9 mouse cellular contexts compared by ENCODE assay signal in genomic region chr6:3967676-3968626, GRCm38 (mm10). TPM values are rescaled to one million over a fixed set of nuclear protein-coding genes. Genes with fewer than 3 reads are reported as not detected.
DNase-seq lines count a peak whose midpoint lies in the region; ATAC-seq lines count a peak whose summit lies in the region.
"Had no signal": no experiment of that assay in that cellular context is flagged by ENCODE, and none has a peak within 500 bp of the region (broad histone marks: within the 10 kb centered on the region; RNA-seq: fewer than 3 reads in every experiment).

No protein-coding gene starts in this region.

- peak overlapping the region; percentile 52 for H3K4me2 ChIP-seq in embryonic facial prominence, embryonic 14.5 days (ENCODE audit: low read depth, low read length)
- H3K4me2 ChIP-seq in heart, embryonic 12.5 days = peak overlapping the region; percentile 73
- H3K4me2 ChIP-seq in kidney, embryonic 14.5 days (replicated peaks; ENCODE audit: low read depth, low read length) = peak overlapping the region; percentile 37
- peak overlapping the region; percentile 57 for H3K4me2 ChIP-seq in lung, embryonic 15.5 days

- peak overlapping the region; percentile 27 for H3K4me3 ChIP-seq in embryonic facial prominence, embryonic 14.5 days (ENCODE audit: low read depth, low read length)
- peak overlapping the region; percentile 45 for H3K4me3 ChIP-seq in heart, embryonic 12.5 days
- peak overlapping the region; percentile 3 for H3K4me3 ChIP-seq in kidney, embryonic 14.5 days (ENCODE audit: low read length)
- peak overlapping the region; percentile 33 for H3K4me3 ChIP-seq in lung, embryonic 15.5 days

- no peaks in the 10 kb centered on the region for H3K36me3 ChIP-seq in embryonic facial prominence, embryonic 14.5 days (ENCODE audit: control insufficient read depth, insufficient read depth, low read length)
- no peaks in the 10 kb centered on the region for H3K36me3 ChIP-seq in heart, embryonic 12.5 days
- no peaks in the 10 kb centered on the region for H3K36me3 ChIP-seq in kidney, embryonic 14.5 days (ENCODE audit: control insufficient read depth, insufficient read depth, low read length)
- H3K36me3 ChIP-seq in lung, embryonic 15.5 days = no peaks in the 10 kb centered on the region
- H3K36me3 ChIP-seq: G1E had no signal

- ATAC-seq in embryonic facial prominence, embryonic 14.5 days (ENCODE audit: low read depth) = no peak
- no peak for ATAC-seq in heart, embryonic 12.5 days (ENCODE audit: insufficient number of reproducible peaks, low FRiP score)
- ATAC-seq in kidney, embryonic 14.5 days (ENCODE audit: low FRiP score, low TSS enrichment) = peak; percentile 57; the same call in 1 of the 2 replicates
- ATAC-seq in lung, embryonic 15.5 days (ENCODE audit: borderline replicate concordance, extremely low read depth, low FRiP score, low TSS enrichment) = peak; percentile 52; the same call in 1 of the 2 replicates
- peak; percentile 30; the same call in 1 of the 2 replicates for ATAC-seq in neutrophil, adult 5-6 weeks (ENCODE audit: extremely low read depth, insufficient number of reproducible peaks, low FRiP score, poor library complexity, severe bottlenecking)

- peak; percentile 4 to 13 for DNase-seq in left cerebral cortex, postnatal 25 days (ENCODE audit: low spot score in 2 of 2)
- DNase-seq in left cerebral cortex, adult 8-10 months (ENCODE audit: low spot score in 2 of 2) = no peak
- peak; percentile 41 for DNase-seq in embryonic facial prominence, embryonic 14.5 days (ENCODE audit: low spot score)
- DNase-seq in cerebellum, postnatal 4 days (ENCODE audit: low spot score in 2 of 2) = no peak

- no peaks in the 10 kb centered on the region for H3K4me1 ChIP-seq in embryonic facial prominence, embryonic 14.5 days (ENCODE audit: control insufficient read depth, insufficient read depth, low read length)
- H3K4me1 ChIP-seq in heart, embryonic 12.5 days (replicated peaks) = peaks cover 5% of the 10 kb centered on the region; the same call in 1 of the 2 replicates
- no peaks in the 10 kb centered on the region for H3K4me1 ChIP-seq in kidney, embryonic 14.5 days (ENCODE audit: control insufficient read depth, insufficient read depth, low read length)
- H3K4me1 ChIP-seq in lung, embryonic 15.5 days = no peaks in the 10 kb centered on the region

- no peaks in the 10 kb centered on the region for H3K9me3 ChIP-seq in embryonic facial prominence, embryonic 14.5 days (ENCODE audit: control insufficient read depth, low read length)
- H3K9me3 ChIP-seq in heart, embryonic 12.5 days (replicated peaks) = no peaks in the 10 kb centered on the region
- no peaks in the 10 kb centered on the region for H3K9me3 ChIP-seq in kidney, embryonic 14.5 days (ENCODE audit: control insufficient read depth, low read length)
- no peaks in the 10 kb centered on the region for H3K9me3 ChIP-seq in lung, embryonic 15.5 days
- H3K9me3 ChIP-seq: G1E had no signal

- H3K9ac ChIP-seq in embryonic facial prominence, embryonic 14.5 days (ENCODE audit: low read depth, low read length) = 0 out of 2 replicates have a peak overlapping the region, but pooled peaks have one; percentile 10
- H3K9ac ChIP-seq in heart, embryonic 12.5 days = peak overlapping the region; percentile 5; the same call in 1 of the 2 replicates
- no peak overlapping the region for H3K9ac ChIP-seq in kidney, embryonic 14.5 days (ENCODE audit: low read depth, low read length)
- no peak overlapping the region for H3K9ac ChIP-seq in lung, embryonic 15.5 days

- WGBS in embryonic facial prominence, embryonic 14.5 days = 29% methylated on average over 29 of the region's 31 CpGs
- 11% methylated on average over 31 of the region's 31 CpGs for WGBS in heart, embryonic 12.5 days
- WGBS in kidney, embryonic 14.5 days = 27% methylated on average over 31 of the region's 31 CpGs
- 25% methylated on average over 31 of the region's 31 CpGs for WGBS in lung, embryonic 15.5 days

- no peaks in the 10 kb centered on the region for H3K27me3 ChIP-seq in embryonic facial prominence, embryonic 14.5 days (replicated peaks; ENCODE audit: control insufficient read depth, insufficient read depth, low read length)
- no peaks in the 10 kb centered on the region for H3K27me3 ChIP-seq in heart, embryonic 12.5 days (replicated peaks)
- H3K27me3 ChIP-seq in kidney, embryonic 14.5 days (ENCODE audit: control insufficient read depth, insufficient read depth, low read length) = no peaks in the 10 kb centered on the region
- no peaks in the 10 kb centered on the region for H3K27me3 ChIP-seq in lung, embryonic 15.5 days

- no peak overlapping the region for H3K27ac ChIP-seq in embryonic facial prominence, embryonic 14.5 days (replicated peaks; ENCODE audit: low read depth, low read length)
- no peak overlapping the region; the same call in 1 of the 2 replicates for H3K27ac ChIP-seq in heart, embryonic 12.5 days (ENCODE audit: poor library complexity, severe bottlenecking)
- H3K27ac ChIP-seq in kidney, embryonic 14.5 days (ENCODE audit: low read depth, low read length) = no peak overlapping the region
- H3K27ac ChIP-seq in lung, embryonic 15.5 days = no peak overlapping the region

- intact Hi-C loops in left cerebral cortex, postnatal 25 days (cut with DNase I) = loop anchor here (5.0 kb wide), 1 partner anchor 109 kb away; no protein-coding TSS in a partner anchor

RNA-seq across cellular contexts. Expression of gene Tfpi2, which starts 20.8 kb away (rescaled TPM):
- not detected for total RNA-seq in left cerebral cortex, postnatal 25 days (2021)
- total RNA-seq in left cerebral cortex, adult 8-10 months (2022) = under 1 TPM in 1 of 4 experiments, not detected in 3; 0.33 TPM
- polyA plus RNA-seq in embryonic facial prominence, embryonic 14.5 days (2014; fragmentation: Nextera tagmentation; extraction: Ambion mirVana) = 3.5 TPM in 2 replicates
- 4.3 TPM in 2 replicates for polyA plus RNA-seq in heart, embryonic 12.5 days (2016; fragmentation: Nextera tagmentation; extraction: Ambion mirVana)
- 0.83 and 2.1 TPM in 2 replicates for polyA plus RNA-seq in kidney, embryonic 14.5 days (2014; fragmentation: Nextera tagmentation; extraction: Ambion mirVana)
- 2.9 and 3.1 TPM in 2 replicates for polyA plus RNA-seq in lung, embryonic 15.5 days (2015; fragmentation: Nextera tagmentation; extraction: Ambion mirVana)
- not detected in 2 replicates for total RNA-seq in neutrophil, adult 5-6 weeks (2017)
- total RNA-seq: G1E had no signal
- polyA plus RNA-seq: G1E had no signal

RNA-seq across cellular contexts. Expression of gene Gngt1, which starts 25.6 kb away (rescaled TPM):
- total RNA-seq in left cerebral cortex, postnatal 25 days (2021) = not detected
- total RNA-seq in left cerebral cortex, adult 8-10 months (2022) = not detected
- 0.24 TPM in 1 of 2 replicates, not detected in the other for polyA plus RNA-seq in embryonic facial prominence, embryonic 14.5 days (2014; fragmentation: Nextera tagmentation; extraction: Ambion mirVana)
- polyA plus RNA-seq in heart, embryonic 12.5 days (2016; fragmentation: Nextera tagmentation; extraction: Ambion mirVana) = not detected in 2 replicates
- not detected in 2 replicates for polyA plus RNA-seq in kidney, embryonic 14.5 days (2014; fragmentation: Nextera tagmentation; extraction: Ambion mirVana)
- polyA plus RNA-seq in lung, embryonic 15.5 days (2015; fragmentation: Nextera tagmentation; extraction: Ambion mirVana) = not detected in 2 replicates
- total RNA-seq in neutrophil, adult 5-6 weeks (2017) = not detected in 2 replicates
- polyA plus RNA-seq: G1E had no signal

RNA-seq across cellular contexts. Expression of gene Gng11, which starts 35.8 kb away (rescaled TPM):
- 10 to 100 TPM; 11.0 to 12.4 TPM for total RNA-seq in left cerebral cortex, postnatal 25 days (2021)
- 10 to 100 TPM; 11.1 to 16.1 (median 13.0) TPM for total RNA-seq in left cerebral cortex, adult 8-10 months (2022)
- polyA plus RNA-seq in embryonic facial prominence, embryonic 14.5 days (2014; fragmentation: Nextera tagmentation; extraction: Ambion mirVana) = 86.6 and 96.9 TPM in 2 replicates
- 76.1 and 79.7 TPM in 2 replicates for polyA plus RNA-seq in heart, embryonic 12.5 days (2016; fragmentation: Nextera tagmentation; extraction: Ambion mirVana)
- 71.7 and 96.9 TPM in 2 replicates for polyA plus RNA-seq in kidney, embryonic 14.5 days (2014; fragmentation: Nextera tagmentation; extraction: Ambion mirVana)
- 141 and 143 TPM in 2 replicates for polyA plus RNA-seq in lung, embryonic 15.5 days (2015; fragmentation: Nextera tagmentation; extraction: Ambion mirVana)
- 27.0 and 27.5 TPM in 2 replicates for total RNA-seq in neutrophil, adult 5-6 weeks (2017)
- total RNA-seq: G1E had no signal
- polyA plus RNA-seq: G1E had no signal

Comparison
In these comparisons a context has a peak if more than half of its experiments do, and no peak if none do; other contexts are left out.
1. DNase-seq: peak in left cerebral cortex, postnatal 25 days (2 of 2) and embryonic facial prominence, embryonic 14.5 days (single experiment); none in left cerebral cortex, adult 8-10 months (0 of 2) and cerebellum, postnatal 4 days (0 of 2).
2. ATAC-seq: peak in kidney, embryonic 14.5 days (single experiment), lung, embryonic 15.5 days (single experiment) and neutrophil, adult 5-6 weeks (single experiment); none in embryonic facial prominence, embryonic 14.5 days (single experiment) and heart, embryonic 12.5 days (single experiment).
3. H3K9ac ChIP-seq: peak in embryonic facial prominence, embryonic 14.5 days (single experiment) and heart, embryonic 12.5 days (single experiment); none in kidney, embryonic 14.5 days (single experiment) and lung, embryonic 15.5 days (single experiment).
4. Peak in every context shown above with its lines, with median percentiles within 50 percentile points of each other: H3K4me2 ChIP-seq and H3K4me3 ChIP-seq.